Comparison of ENCODE assay signal across 22 mouse cellular contexts in genomic region chr1:38885956-38886355, GRCm38 (mm10). TPM values are rescaled to one million over a fixed set of nuclear protein-coding genes. Genes with fewer than 3 reads are reported as not detected.
DNase-seq lines count a peak whose midpoint lies in the region; ATAC-seq lines count a peak whose summit lies in the region.
"Had no signal": no experiment of that assay in that cellular context is flagged by ENCODE, and none has a peak within 500 bp of the region (broad histone marks: within the 10 kb centered on the region; RNA-seq: fewer than 3 reads in every experiment).

No protein-coding gene starts in this region.

- no peaks in the 10 kb centered on the region for H3K27me3 ChIP-seq in midbrain, embryonic 13.5 days
- H3K27me3 ChIP-seq: limb, embryonic 13.5 days; liver, embryonic 15.5 days; midbrain, embryonic 12.5 days had no signal

- no peaks in the 10 kb centered on the region for H3K4me1 ChIP-seq in midbrain, embryonic 13.5 days (replicated peaks)
- H3K4me1 ChIP-seq: liver, embryonic 15.5 days had no signal

- H3K9me3 ChIP-seq in midbrain, embryonic 13.5 days = no peaks in the 10 kb centered on the region
- H3K9me3 ChIP-seq: limb, embryonic 13.5 days; liver, embryonic 15.5 days; midbrain, embryonic 12.5 days had no signal

- WGBS in midbrain, embryonic 13.5 days = 85% methylated on average over 2 of the region's 2 CpGs

- peak; percentile 53 for DNase-seq in T-cell, adult 2 months (ENCODE audit: low spot score)
- peak; percentile 65 for DNase-seq in thymus, postnatal 14 days
- DNase-seq in layer of hippocampus, adult 9-10 months (ENCODE audit: low spot score) = no peak
- DNase-seq in left cerebral cortex, adult 18-20 months (ENCODE audit: low spot score in 2 of 2) = no peak
- DNase-seq: adrenal gland, postnatal 25 days; cerebellum, adult 9-11 months; embryo, embryonic 11 days; gastrocnemius, postnatal 14 days; heart, postnatal 36 days; kidney, adult 8-10 months; lung, postnatal 14 days had no signal

- H3K9ac ChIP-seq in midbrain, embryonic 13.5 days (replicated peaks) = no peak overlapping the region
- H3K9ac ChIP-seq: limb, embryonic 13.5 days; liver, embryonic 15.5 days; midbrain, embryonic 12.5 days had no signal

- H3K4me3 ChIP-seq in midbrain, embryonic 13.5 days (replicated peaks) = no peak overlapping the region
- H3K4me3 ChIP-seq: limb, embryonic 13.5 days; liver, embryonic 15.5 days; midbrain, embryonic 12.5 days had no signal

- H3K27ac ChIP-seq in midbrain, embryonic 13.5 days = no peak overlapping the region
- H3K27ac ChIP-seq: hindbrain, postnatal 0 days; limb, embryonic 13.5 days; liver, embryonic 15.5 days; midbrain, embryonic 12.5 days; stomach, postnatal 0 days had no signal

- H3K36me3 ChIP-seq in midbrain, embryonic 13.5 days = peaks cover 41% of the 10 kb centered on the region
- H3K36me3 ChIP-seq: liver, embryonic 15.5 days had no signal

- ATAC-seq in CD4-positive, CD25-positive, alpha-beta regulatory T cell, adult 4 months = peak; percentile 67
- ATAC-seq in megakaryocyte, adult 5-6 weeks (ENCODE audit: poor library complexity, severe bottlenecking) = peak; percentile 82
- ATAC-seq in midbrain, embryonic 13.5 days = no peak
- ATAC-seq: hindbrain, postnatal 0 days had no signal

- no peak overlapping the region for H3K4me2 ChIP-seq in midbrain, embryonic 13.5 days (replicated peaks)
- H3K4me2 ChIP-seq: heart, embryonic 11.5 days; limb, embryonic 13.5 days; liver, embryonic 15.5 days; midbrain, embryonic 12.5 days had no signal

RNA-seq across cellular contexts. Expression of gene Chst10, which starts 12.0 kb away (rescaled TPM):
- polyA plus RNA-seq in CD4-positive, CD25-positive, alpha-beta regulatory T cell, adult 4 months (2017; shearing (Covaris generic)) = 10 to 100 TPM; 22.2 to 27.2 TPM
- 0.54 and 0.59 TPM in 2 replicates for total RNA-seq in megakaryocyte, adult 5-6 weeks (2015)
- total RNA-seq in megakaryocyte, adult 5-6 weeks (2017) = 0.26 and 0.37 TPM in 2 replicates
- 45.9 and 46.6 TPM in 2 replicates for polyA plus RNA-seq in midbrain, embryonic 13.5 days (2015; fragmentation: Nextera tagmentation; extraction: Ambion mirVana)
- total RNA-seq in left cerebral cortex, adult 18-20 months (2021) = 10 to 100 TPM; 71.1 to 76.5 TPM

RNA-seq across cellular contexts. Expression of gene Lonrf2, which starts 49.4 kb away (rescaled TPM):
- not detected for polyA plus RNA-seq in CD4-positive, CD25-positive, alpha-beta regulatory T cell, adult 4 months (2017; shearing (Covaris generic))
- total RNA-seq in megakaryocyte, adult 5-6 weeks (2015) = 0.11 TPM in 1 of 2 replicates, not detected in the other
- total RNA-seq in megakaryocyte, adult 5-6 weeks (2017) = 0.07 and 0.08 TPM in 2 replicates
- polyA plus RNA-seq in midbrain, embryonic 13.5 days (2015; fragmentation: Nextera tagmentation; extraction: Ambion mirVana) = 12.5 and 14.1 TPM in 2 replicates
- 100 to 1,000 TPM; 122 to 124 TPM for total RNA-seq in left cerebral cortex, adult 18-20 months (2021)

RNA-seq across cellular contexts. Expression of gene Nms, which starts 53.0 kb away (rescaled TPM):
- not detected for polyA plus RNA-seq in CD4-positive, CD25-positive, alpha-beta regulatory T cell, adult 4 months (2017; shearing (Covaris generic))
- total RNA-seq in megakaryocyte, adult 5-6 weeks (2015) = not detected in 2 replicates
- not detected in 2 replicates for total RNA-seq in megakaryocyte, adult 5-6 weeks (2017)
- polyA plus RNA-seq in midbrain, embryonic 13.5 days (2015; fragmentation: Nextera tagmentation; extraction: Ambion mirVana) = 0.43 TPM in 1 of 2 replicates, not detected in the other
- not detected for total RNA-seq in left cerebral cortex, adult 18-20 months (2021)
- total RNA-seq: adrenal gland, postnatal 25 days; ES-E14; gastrocnemius, postnatal 14 days; heart, postnatal 36 days had no signal
- polyA plus RNA-seq: heart, embryonic 11.5 days; large intestine, adult 2 months; limb, embryonic 13.5 days; liver, embryonic 15.5 days; stomach, postnatal 0 days had no signal

Comparison
In these comparisons a context has a peak if more than half of its experiments do, and no peak if none do; other contexts are left out.
1. DNase-seq: peak in T-cell, adult 2 months (single experiment) and thymus, postnatal 14 days (single experiment); none in layer of hippocampus, adult 9-10 months (single experiment) and left cerebral cortex, adult 18-20 months (0 of 2).
2. RNA of gene Chst10, which starts 12.0 kb away (total RNA-seq): 71.1 to 76.5 TPM in left cerebral cortex, adult 18-20 months; 0.26 to 0.59 TPM in megakaryocyte, adult 5-6 weeks; every median in the first group is over 10 times any median in the second.
3. RNA of gene Lonrf2, which starts 49.4 kb away (total RNA-seq): 122 to 124 TPM in left cerebral cortex, adult 18-20 months; 0.07 to 0.11 TPM in megakaryocyte, adult 5-6 weeks; every median in the first group is over 100 times any median in the second.